Mouse (Mus musculus): ENCODE data around the gene Spin2d. TPM values are rescaled to one million over a fixed set of nuclear protein-coding genes. Genes with fewer than 3 reads are reported as not detected.
"Not testable (repeated sequence)": the region's sequence is repeated elsewhere in the genome, so short reads cannot be mapped to it uniquely, and the experiment has no call there.

Spin2d gene
- polyA plus RNA-seq (2012; fragmentation: generic; extraction: Trizol) = not detected
- long read RNA-seq, experiment 1 = 0 reads
- long read RNA-seq, experiment 2 = 0 reads

DNA sequence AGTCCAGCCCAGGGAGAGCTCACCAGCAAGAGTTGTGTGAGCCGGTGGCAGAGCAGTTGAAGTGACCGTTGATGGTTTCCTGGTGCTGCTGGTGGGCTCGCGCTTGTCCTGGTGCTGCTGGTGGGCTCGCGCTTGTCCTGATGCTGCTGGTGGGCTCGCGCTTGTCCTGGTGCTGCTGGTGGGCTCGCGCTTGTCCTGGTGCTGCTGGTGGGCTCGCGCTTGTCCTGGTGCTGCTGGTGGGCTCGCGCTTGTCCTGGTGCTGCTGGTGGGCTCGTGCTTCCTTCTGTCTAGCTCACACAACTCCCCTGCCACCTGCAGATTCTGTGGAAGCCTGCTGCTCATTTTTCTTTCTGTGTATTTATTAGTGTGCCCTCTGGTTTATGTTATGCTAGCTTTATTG, at the start of gene Spin2d:
Gene Spin2d (minus strand): TSS at position 101 of the 400 bp plus-strand sequence.
- H3ac ChIP-seq (ENCODE audit: control insufficient read depth, insufficient read length, low read depth); H3K4me3 ChIP-seq (ENCODE audit: insufficient read depth, poor library complexity, severe bottlenecking); H3K79me2 ChIP-seq (ENCODE audit: control insufficient read depth, insufficient read depth); H3K79me3 ChIP-seq (ENCODE audit: low read depth); H3K36me3 ChIP-seq (ENCODE audit: control insufficient read depth, insufficient read depth); H3K27me3 ChIP-seq (ENCODE audit: control insufficient read depth, insufficient read depth, insufficient read length): not testable (repeated sequence)

DNA sequence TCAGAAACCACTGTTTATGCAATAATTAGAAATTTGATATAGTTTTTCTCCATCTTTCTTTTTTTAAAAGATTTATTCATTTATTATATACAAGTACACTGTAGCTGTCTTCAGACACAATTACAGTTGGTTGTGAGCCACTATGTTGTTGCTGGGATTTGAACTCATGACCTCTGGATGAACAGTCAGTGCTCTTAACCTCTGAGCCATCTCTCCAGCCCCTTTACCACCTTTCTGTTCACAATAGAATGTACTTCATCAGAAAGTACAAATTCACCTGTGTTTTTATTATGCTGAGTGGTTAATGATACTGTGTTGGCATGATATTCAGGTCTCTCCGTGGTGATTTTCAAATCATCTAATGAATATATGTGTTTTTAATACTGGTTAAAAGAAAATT, 48.6 kb upstream of the Spin2d start:
- no peaks in the 10 kb centered on the region for H3K79me2 ChIP-seq (ENCODE audit: control insufficient read depth, insufficient read depth)
- H3ac ChIP-seq (ENCODE audit: control insufficient read depth, insufficient read length, low read depth) = no peak overlapping the region
- H3K27me3 ChIP-seq (ENCODE audit: control insufficient read depth, insufficient read depth, insufficient read length) = no peaks in the 10 kb centered on the region
- no peak overlapping the region for H3K4me3 ChIP-seq (ENCODE audit: insufficient read depth, poor library complexity, severe bottlenecking)
- H3K36me3 ChIP-seq (ENCODE audit: control insufficient read depth, insufficient read depth) = no peaks in the 10 kb centered on the region
- TF ChIP-seq USF1 (IDR thresholded peaks at IDR 0.05; ENCODE audit: low read depth) = no peak
- no peak for TF ChIP-seq MYOG (IDR thresholded peaks at IDR 0.05; ENCODE audit: control insufficient read depth, extremely low read depth, insufficient read length)
- no peak for TF ChIP-seq CEBPB (IDR thresholded peaks at IDR 0.05; ENCODE audit: low read depth)
- no peak for TF ChIP-seq FOSL1 (IDR thresholded peaks at IDR 0.05; ENCODE audit: insufficient read depth, low read length, poor library complexity, severe bottlenecking)
- no peak for TF ChIP-seq MYOD1 (IDR thresholded peaks at IDR 0.05; ENCODE audit: control insufficient read depth, insufficient read length, low read depth)
- TF ChIP-seq MAX (IDR thresholded peaks at IDR 0.05) = no peak
- H3K79me3 ChIP-seq (ENCODE audit: low read depth) = no peaks in the 10 kb centered on the region

DNA sequence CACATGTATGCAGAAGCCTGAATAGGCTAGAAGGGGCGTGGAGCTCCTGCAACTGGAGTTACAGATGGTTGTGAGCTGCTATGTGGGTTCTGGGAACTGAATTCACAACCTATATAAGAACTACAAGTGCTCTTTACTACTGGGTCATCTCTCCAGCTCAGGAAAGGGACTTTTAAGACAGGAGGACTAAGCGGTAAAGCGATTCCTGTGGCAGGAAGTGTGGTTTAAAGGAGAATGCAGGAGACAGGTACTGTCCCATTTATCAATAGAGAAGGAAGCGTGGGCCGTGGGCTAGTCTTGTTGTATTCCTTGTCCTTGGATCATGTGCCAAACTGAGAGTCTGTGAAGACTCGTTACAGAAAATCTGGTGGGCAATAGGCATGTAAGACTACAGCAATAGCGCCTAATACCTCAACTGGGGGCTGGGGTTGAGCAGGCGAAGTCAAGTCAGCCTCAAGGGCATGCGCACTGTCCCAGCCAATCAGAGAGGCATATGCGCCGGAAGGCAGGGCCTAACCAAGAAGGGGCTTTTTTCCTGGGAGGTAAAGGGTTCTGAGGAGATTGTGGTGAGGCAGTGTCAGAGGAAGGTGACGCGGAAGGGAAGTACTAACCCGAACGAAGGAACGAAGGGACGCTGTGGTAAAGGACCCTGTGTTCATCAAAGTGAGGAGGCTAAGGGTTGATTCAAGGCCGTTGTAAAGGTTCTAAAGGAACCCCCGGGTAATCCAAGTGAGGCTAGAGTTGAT, 37.2 kb upstream of the Spin2d start, which contains the start of gene Xlr4b:
Gene Xlr4b (plus strand): TSS at position 515 of the 746 bp plus-strand sequence.
- not testable (repeated sequence) for H3K36me3 ChIP-seq (ENCODE audit: control insufficient read depth, insufficient read depth); H3K27me3 ChIP-seq (ENCODE audit: control insufficient read depth, insufficient read depth, insufficient read length); H3K4me3 ChIP-seq (ENCODE audit: insufficient read depth, poor library complexity, severe bottlenecking); H3K79me2 ChIP-seq (ENCODE audit: control insufficient read depth, insufficient read depth); H3ac ChIP-seq (ENCODE audit: control insufficient read depth, insufficient read length, low read depth); H3K79me3 ChIP-seq (ENCODE audit: low read depth)

DNA sequence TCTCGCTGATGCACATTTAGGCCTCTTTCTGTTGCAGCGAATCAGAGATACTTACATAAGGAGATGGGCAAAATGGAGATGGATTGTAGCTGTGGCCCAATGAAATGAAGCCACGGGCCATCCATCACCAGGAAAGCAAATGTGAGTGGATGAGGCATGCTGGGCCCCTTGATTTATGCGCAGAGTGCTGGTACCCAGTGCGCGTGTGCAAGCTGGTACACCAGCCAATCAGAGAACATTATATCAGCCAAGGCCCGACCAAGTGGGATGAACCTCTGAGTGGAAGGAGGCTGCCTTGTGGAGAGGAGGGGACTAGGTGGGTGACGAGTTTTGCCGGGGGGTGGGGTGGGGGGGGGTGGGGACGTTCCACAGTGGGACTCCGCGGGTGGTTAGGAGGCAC, 15.1 kb upstream of the Spin2d start, which contains the start of gene Xlr3b:
Gene Xlr3b (plus strand): TSS at position 274 of the 400 bp plus-strand sequence.
- H3K27me3 ChIP-seq (ENCODE audit: control insufficient read depth, insufficient read depth, insufficient read length); H3ac ChIP-seq (ENCODE audit: control insufficient read depth, insufficient read length, low read depth); H3K36me3 ChIP-seq (ENCODE audit: control insufficient read depth, insufficient read depth); H3K79me2 ChIP-seq (ENCODE audit: control insufficient read depth, insufficient read depth); H3K4me3 ChIP-seq (ENCODE audit: insufficient read depth, poor library complexity, severe bottlenecking); H3K79me3 ChIP-seq (ENCODE audit: low read depth): not testable (repeated sequence)

DNA sequence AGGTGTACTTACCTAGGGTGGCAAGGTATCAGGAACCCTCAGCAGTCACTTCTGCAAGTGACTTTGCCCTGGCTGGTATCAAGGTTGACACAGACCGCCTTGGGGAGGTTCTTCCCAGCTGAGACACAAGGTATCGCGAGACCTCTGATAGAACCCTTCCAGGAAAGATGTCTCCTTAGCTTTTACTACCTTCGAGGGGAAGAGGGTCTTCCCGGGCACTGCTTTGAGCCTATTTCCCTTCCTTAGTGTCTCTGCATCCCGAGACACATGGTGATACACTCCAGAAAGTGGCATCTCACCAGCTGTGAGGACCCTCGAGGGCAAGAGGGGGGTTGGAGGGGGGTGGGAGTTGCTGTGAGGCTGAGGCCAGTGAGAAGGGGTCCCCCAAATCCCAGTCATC, 27.4 kb downstream of the Spin2d start, which contains the start of gene DXBay18:
Gene DXBay18 (minus strand): TSS at position 101 of the 400 bp plus-strand sequence.
- not testable (repeated sequence) for H3K4me3 ChIP-seq (ENCODE audit: insufficient read depth, poor library complexity, severe bottlenecking); H3K79me3 ChIP-seq (ENCODE audit: low read depth); H3K36me3 ChIP-seq (ENCODE audit: control insufficient read depth, insufficient read depth); H3K27me3 ChIP-seq (ENCODE audit: control insufficient read depth, insufficient read depth, insufficient read length); H3K79me2 ChIP-seq (ENCODE audit: control insufficient read depth, insufficient read depth); H3ac ChIP-seq (ENCODE audit: control insufficient read depth, insufficient read length, low read depth)

DNA sequence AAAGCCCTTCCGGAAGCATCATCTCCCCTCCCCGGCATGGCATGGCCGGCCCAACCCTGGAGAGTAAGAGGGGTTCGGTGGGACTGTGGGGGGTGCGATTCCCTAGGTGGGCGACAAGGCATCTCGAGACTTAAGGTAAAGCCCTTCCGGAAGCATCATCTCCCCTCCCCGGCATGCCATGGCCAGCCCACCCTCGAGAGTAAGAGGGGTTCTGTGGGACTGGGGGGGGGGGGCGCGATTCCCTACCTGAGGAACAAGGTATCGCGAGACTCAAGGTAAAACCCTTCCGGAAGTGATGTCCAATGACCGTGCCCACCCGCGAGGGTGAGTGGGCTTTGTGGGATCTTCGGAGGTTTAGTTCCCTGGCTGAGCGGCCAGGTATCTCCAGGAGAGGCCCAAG, 28.3 kb downstream of the Spin2d start, which contains the start of gene Xlr5b:
Gene Xlr5b (plus strand): TSS at position 301 of the 400 bp plus-strand sequence.
- H3K79me2 ChIP-seq (ENCODE audit: control insufficient read depth, insufficient read depth); H3ac ChIP-seq (ENCODE audit: control insufficient read depth, insufficient read length, low read depth); H3K27me3 ChIP-seq (ENCODE audit: control insufficient read depth, insufficient read depth, insufficient read length); H3K4me3 ChIP-seq (ENCODE audit: insufficient read depth, poor library complexity, severe bottlenecking); H3K36me3 ChIP-seq (ENCODE audit: control insufficient read depth, insufficient read depth); H3K79me3 ChIP-seq (ENCODE audit: low read depth): not testable (repeated sequence)

- not testable (repeated sequence) for H3K79me2 ChIP-seq (ENCODE audit: control insufficient read depth, insufficient read depth); H3K36me3 ChIP-seq (ENCODE audit: control insufficient read depth, insufficient read depth); H3K4me3 ChIP-seq (ENCODE audit: insufficient read depth, poor library complexity, severe bottlenecking); H3K27me3 ChIP-seq (ENCODE audit: control insufficient read depth, insufficient read depth, insufficient read length); H3K79me3 ChIP-seq (ENCODE audit: low read depth); H3ac ChIP-seq (ENCODE audit: control insufficient read depth, insufficient read length, low read depth)
Observed at GRCm38 (mm10) chrX:73143218-73143618, 33.6 kb downstream of the Spin2d start.

Other genes with a start within 250 kb of the Spin2d start
- gene Zfp185, start 189.7 kb downstream of the Spin2d start, polyA plus RNA-seq (2012; fragmentation: generic; extraction: Trizol) = not detected
- 0.06 TPM for gene Pnma5, start 139.9 kb downstream of the Spin2d start, polyA plus RNA-seq (2012; fragmentation: generic; extraction: Trizol)
- gene Pnma3, start 112.2 kb downstream of the Spin2d start, polyA plus RNA-seq (2012; fragmentation: generic; extraction: Trizol) = not detected
- gene Xlr4a, start 94.5 kb downstream of the Spin2d start, polyA plus RNA-seq (2012; fragmentation: generic; extraction: Trizol) = 0.28 TPM
- 2.6 TPM for gene Xlr3a, start 79.9 kb downstream of the Spin2d start, polyA plus RNA-seq (2012; fragmentation: generic; extraction: Trizol)
- not detected for gene Gm14685, start 59.9 kb downstream of the Spin2d start, polyA plus RNA-seq (2012; fragmentation: generic; extraction: Trizol)
- gene Xlr5b, start 28.2 kb downstream of the Spin2d start, polyA plus RNA-seq (2012; fragmentation: generic; extraction: Trizol) = not detected
- gene DXBay18, start 27.5 kb downstream of the Spin2d start, polyA plus RNA-seq (2012; fragmentation: generic; extraction: Trizol) = not detected
- gene Xlr3b, start 15.2 kb upstream of the Spin2d start, polyA plus RNA-seq (2012; fragmentation: generic; extraction: Trizol) = 0.15 TPM
- 0.09 TPM for gene Xlr4b, start 37.3 kb upstream of the Spin2d start, polyA plus RNA-seq (2012; fragmentation: generic; extraction: Trizol)
- 3.3 TPM for gene F8a, start 51.3 kb upstream of the Spin2d start, polyA plus RNA-seq (2012; fragmentation: generic; extraction: Trizol)
- gene Xlr4c, start 66.1 kb upstream of the Spin2d start, polyA plus RNA-seq (2012; fragmentation: generic; extraction: Trizol) = 0.06 TPM
- 1.4 TPM for gene Xlr3c, start 88.4 kb upstream of the Spin2d start, polyA plus RNA-seq (2012; fragmentation: generic; extraction: Trizol)
- not detected for gene Xlr5a, start 116.0 kb upstream of the Spin2d start, polyA plus RNA-seq (2012; fragmentation: generic; extraction: Trizol)
- not detected for gene Xlr5c, start 116.0 kb upstream of the Spin2d start, polyA plus RNA-seq (2012; fragmentation: generic; extraction: Trizol)
- gene Gm45015, start 159.9 kb upstream of the Spin2d start, polyA plus RNA-seq (2012; fragmentation: generic; extraction: Trizol) = not detected
- 5.9 TPM for gene Zfp275, start 165.6 kb upstream of the Spin2d start, polyA plus RNA-seq (2012; fragmentation: generic; extraction: Trizol)
- gene Gm18336, start 221.7 kb upstream of the Spin2d start, polyA plus RNA-seq (2012; fragmentation: generic; extraction: Trizol) = not detected
- 0.02 TPM for gene Zfp92, start 234.1 kb upstream of the Spin2d start, polyA plus RNA-seq (2012; fragmentation: generic; extraction: Trizol)

All from C2C12 (cell line).